Mouse (Mus musculus) right cerebral cortex, postnatal 4 days (tissue): ENCODE measurements at regions not wholly inside any gene's neighbourhood (a gene's known extent, or its start where the extent isn't known, plus 50 kb on each side); places are given as distances from the start of the nearest gene placed in this dataset.
A peak's percentile ranks its signal among the peaks of the same experiment; 100 is the strongest.

Experiments
- DNase-seq: peaks from one replicate; pipeline ENCODE4 v3.0.0-alpha.2; 2022

DNA sequence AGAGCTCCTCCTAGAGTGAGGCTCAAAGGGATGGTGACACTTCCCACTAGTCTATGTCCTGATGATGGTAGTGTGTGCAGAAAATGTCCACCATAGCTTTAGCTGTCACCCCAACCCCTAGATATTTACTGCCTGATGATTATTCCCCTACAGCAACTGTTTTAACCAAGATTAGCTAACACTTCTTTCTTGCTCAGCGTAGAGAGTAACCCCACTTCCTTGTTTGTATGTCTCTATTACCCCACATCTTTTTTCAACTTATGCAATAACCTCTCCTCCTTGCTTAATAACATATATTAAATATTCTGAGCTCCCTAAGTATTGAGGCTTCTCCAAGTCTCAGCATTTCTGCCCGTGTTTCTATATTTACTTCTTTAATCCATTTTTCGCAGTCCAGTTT, 404.2 kb upstream of the Cntn3 start:
- DNase-seq = no peak

GRCm38 (mm10) chr6:103023326-103023725, 450.4 kb upstream of the Cntn3 start:
- DNase-seq = no peak

DNA sequence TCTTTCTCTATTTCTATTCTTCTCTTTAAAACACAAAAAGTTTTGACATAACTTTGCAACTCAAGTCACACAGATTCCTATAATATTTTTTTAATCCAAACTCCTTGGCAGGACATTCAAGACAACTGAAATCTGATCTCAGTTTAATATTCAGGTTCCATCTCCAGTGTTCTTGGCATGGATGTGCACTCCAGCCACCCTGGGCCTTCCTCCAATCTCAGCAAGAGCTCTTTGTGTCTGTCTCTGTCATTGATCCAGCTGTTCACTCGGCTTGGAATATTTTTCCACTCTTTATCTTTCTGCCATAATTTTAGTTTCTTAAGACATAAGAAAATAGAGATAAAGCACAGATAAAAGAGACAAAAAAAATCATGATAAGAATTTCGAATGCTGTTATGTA, 451.1 kb upstream of the Cntn3 start:
- no peak for DNase-seq

- DNase-seq = no peak
Measured at GRCm38 (mm10) chr6:103028150-103028549, 455.2 kb upstream of the Cntn3 start.

GRCm38 (mm10) chr6:103033418-103033817, 460.5 kb upstream of the Cntn3 start:
- no peak for DNase-seq

DNA sequence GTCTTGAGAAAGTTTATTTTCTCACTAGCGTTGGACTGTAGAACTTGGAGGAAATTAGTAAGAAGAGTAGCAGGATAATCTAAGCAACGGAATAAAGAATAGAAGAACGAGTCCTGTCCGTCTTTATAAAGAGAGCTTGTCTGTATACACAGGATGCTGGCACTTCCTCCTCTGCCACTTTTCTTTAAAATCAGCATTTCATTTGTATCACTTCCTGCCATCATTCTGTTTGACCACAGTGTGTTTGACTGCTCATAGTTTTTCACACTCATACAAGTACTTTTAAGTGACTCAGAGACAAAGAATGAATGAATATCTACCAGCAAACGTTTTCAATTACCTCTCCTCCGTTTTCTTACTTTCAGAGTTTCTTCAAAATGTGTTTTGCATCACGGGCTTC, 461.0 kb upstream of the Cntn3 start:
- no peak for DNase-seq

- DNase-seq = no peak
Measured at GRCm38 (mm10) chr6:103060591-103060990, 449.8 kb upstream of the Chl1 start.

- peak; percentile 8 for DNase-seq
Measured at GRCm38 (mm10) chr6:103106189-103106588, 404.2 kb upstream of the Chl1 start.

DNA sequence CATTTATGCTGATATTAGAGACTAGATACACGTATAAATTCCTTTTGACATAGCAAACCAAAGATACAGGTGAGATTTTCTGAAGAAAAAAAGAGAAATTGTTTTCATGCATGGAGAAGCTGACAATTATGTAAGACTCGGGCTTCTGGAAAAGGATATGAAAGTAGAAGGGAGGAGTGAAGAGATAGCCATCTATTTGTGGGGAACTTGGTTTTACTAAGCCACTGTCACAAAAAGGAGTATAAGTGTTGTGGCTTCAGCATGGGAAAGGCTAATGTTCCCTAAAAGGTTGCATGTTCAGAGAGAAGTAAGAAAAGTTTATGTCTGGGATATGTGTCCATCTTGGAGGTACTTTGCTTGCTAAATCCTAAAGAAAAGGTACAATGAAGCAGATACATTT, 390.8 kb upstream of the Chl1 start:
- DNase-seq = no peak

- DNase-seq = peak; percentile 4
Measured at GRCm38 (mm10) chr6:103140851-103141250, 369.5 kb upstream of the Chl1 start.

DNA sequence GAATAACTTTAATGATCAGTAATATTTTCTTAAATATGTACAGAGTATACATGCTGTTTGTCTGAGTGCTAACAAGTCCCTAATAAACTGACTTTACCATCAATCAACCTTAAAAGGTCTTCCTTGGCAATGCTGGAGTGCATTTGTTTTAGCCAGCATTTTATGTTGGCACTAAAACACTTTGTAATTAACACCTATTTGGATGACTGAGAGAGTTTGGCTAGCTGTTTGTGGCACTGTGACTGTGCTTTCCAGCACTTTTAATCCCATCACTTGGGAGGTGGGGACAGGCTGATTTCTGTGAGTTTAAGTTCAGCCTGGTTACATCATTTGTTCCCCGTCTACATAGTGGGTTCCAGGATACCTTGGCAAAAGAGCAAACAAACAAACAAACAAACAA, 332.5 kb upstream of the Chl1 start:
- no peak for DNase-seq

DNA sequence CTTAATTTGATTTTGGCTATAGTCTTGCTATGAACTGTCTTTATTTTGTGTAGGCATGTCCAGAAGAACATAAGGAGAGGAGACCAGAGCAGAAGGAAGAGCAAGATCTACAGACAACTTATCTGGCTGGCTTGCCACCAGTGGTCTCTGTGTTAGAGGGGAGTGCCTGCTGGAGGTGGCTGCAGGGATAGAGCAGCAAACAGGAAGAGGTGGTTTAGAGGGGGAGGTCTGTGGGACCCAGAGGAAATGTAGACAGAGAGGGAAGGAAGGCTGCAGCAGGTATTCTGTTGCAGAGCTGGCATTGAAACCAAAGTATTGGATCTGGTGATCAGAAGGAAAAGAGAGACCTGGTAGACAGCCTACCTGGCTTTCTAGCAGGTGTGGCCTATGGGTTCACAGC, 327.0 kb upstream of the Chl1 start:
- DNase-seq = no peak

DNA sequence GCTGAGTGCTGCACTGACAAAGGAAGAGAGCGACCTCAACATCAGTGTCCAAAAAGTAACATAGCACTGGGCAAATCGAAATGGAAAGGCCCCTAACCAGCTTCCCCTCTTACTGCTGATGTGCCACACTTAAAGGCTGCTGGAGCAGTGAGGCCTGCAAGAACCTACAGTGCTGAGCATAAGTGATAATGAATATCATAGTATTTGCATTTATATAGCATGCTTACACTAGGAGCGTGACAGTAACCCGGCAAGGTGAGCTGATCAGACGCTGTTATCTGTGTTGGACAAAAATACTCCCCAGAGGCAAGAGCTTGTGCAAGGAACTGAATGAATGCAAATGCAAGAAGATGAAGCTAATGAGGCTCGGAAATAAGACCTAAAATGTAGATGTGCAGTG, 313.5 kb upstream of the Chl1 start:
- DNase-seq = no peak

GRCm38 (mm10) chr6:103201605-103202004, 308.8 kb upstream of the Chl1 start:
- DNase-seq = no peak

DNA sequence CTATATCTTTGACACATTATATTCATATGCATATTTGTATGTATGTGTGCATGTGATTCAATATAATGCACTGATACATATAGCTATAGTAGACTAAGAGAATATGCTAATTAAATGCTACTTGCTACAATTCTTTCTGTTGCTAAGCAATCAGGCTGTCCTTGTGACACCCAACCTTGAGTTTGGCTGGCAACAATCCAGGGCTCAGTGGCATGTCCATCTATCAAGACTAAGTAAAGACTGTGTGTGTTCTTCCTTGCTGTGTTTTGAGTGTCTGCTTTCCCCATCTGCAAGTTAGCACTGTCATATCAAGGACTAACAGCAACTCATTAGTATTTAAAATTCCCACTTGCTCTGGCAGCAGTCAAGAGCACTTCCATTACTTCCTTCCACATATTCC, 301.2 kb upstream of the Chl1 start:
- DNase-seq = peak; percentile 7

GRCm38 (mm10) chr6:103213160-103213559, 297.2 kb upstream of the Chl1 start:
- DNase-seq = no peak

DNA sequence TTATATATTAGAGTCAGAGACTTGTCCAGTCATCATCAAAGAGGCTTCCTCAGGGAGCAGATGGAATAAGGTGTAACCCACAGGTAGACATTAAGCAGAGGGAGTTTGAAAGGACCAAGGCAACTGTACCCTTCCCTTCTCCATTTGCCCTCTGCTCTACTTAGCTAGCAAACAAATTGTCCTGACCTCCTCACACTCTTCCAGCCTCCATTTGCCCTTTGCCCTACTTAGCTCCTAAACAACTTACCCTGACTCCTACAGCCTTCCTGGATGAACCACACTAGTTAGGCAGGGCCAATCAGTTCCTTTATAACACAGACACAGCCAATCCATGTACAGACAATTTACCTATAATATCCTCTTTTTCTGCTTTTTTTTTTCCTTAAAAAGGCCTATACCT, 273.5 kb upstream of the Chl1 start:
- no peak for DNase-seq

- no peak for DNase-seq
Measured at GRCm38 (mm10) chr6:103268984-103269383, 241.4 kb upstream of the Chl1 start.

DNA sequence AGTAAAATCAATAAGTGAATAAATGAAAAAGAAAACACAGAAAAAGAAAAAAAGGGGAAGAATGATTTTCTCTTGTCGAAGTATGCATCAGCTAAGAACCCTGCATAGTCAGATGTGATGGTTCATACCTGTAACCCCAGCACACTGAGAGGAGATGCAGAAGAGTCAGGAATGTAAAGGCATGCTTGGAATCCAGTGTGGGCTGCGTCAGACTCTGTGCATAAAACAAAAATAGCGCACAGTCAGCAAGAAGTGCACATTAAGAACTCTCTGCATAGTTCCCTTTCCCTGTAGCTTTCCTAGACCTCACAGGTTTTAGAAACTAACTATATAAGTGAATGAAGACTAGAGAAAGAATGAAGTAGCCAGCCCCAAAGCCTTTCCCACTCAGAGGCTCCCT, 238.2 kb upstream of the Chl1 start:
- no peak for DNase-seq

DNA sequence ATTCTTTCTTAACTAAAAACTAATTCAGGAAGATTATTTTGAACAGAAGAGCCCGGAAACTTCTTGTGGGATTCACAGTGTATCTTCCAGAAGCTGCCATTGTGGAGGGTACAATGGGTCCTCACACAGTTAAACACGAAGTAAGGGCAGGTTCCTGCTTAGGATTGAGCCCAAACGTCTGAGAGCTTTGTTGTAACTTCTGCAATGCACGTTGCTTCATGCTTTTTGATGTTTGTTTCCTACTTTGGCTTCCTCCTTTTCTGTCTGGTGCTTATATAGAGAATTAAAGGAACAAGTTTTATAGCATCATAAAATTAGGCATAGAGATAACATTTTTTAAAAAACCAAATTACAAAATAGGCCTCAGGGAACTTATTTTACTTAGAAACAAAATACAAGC, 235.3 kb upstream of the Chl1 start:
- DNase-seq = no peak

DNA sequence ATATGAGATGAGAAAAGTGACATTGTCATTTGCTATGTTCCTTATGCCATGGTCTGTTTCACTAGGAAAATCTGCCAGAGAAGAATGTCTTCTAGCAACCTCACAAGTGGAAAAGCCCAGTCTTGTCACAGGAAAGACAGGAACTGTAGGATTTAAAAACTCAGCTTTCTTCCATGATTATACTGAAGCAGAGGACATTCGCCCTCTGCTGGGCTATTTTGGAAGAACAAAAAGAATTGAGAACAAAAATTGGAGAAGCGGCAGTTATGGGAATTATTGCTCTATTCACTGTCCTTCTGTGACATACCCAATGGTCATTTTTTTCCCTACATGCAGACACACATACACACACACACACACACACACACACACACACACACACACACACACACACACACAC, 234.9 kb upstream of the Chl1 start:
- DNase-seq = peak; percentile 17

- DNase-seq = no peak
Measured at GRCm38 (mm10) chr6:103296015-103296414, 214.4 kb upstream of the Chl1 start.

DNA sequence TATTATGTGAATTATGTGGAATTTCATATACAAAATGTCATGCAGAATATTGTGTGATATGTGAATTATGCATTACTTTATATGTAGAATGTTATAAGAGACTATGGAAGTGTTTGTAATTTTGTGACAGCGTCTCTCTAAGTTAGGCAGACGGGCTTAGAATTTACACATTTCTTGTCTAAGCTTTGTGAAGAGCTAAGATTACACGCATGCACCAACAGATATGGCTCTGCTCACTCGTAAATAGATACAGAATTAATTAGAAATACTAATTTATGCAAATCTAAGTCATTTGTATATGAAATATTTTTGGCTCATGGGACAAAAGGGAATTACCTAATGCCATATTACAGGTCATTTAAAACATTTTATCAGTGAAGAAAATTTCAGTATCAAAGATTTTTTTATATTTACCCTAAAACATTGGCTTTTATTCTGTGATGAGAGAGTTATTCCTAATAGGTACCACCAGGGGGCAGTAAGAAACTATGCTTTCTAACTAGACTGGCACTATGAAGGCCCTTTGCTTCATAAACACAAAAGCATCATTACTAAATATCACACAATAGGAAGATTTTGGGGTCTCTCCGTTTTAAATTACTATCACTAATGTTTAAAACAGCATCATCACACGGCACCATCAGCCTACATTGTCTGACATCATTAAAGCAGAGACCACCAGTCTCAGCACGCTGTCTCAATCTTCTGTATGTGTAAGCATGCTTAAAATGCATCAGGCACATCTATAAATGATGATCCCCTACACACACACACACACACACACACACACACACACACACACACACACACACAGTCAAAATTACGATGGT, 203.8 kb upstream of the Chl1 start:
- no peak for DNase-seq

- DNase-seq = no peak
Measured at GRCm38 (mm10) chr6:103307250-103307580, 203.2 kb upstream of the Chl1 start.

DNA sequence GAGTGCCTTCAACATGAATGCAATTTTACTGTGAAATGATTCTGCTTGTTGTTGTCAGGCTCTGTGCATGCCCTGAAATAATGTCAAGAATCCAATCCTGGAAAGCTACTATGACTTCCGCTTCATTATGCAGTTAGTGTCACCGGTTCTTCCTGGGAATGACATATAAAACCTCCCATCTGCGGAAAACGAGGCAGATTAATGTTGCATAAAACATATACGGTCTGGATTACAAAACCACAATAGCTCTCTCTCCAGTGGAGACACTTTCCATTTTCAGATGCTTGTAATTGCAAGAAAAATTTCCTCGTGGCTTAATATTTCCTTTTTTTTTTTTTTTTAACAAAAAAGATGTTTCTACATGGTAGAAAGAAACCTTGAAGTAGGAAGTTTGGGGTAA, 198.2 kb upstream of the Chl1 start:
- DNase-seq = no peak
